Mouse (Mus musculus) ES-Bruce4 (cell line): ENCODE data around the gene Flt3. TPM values are rescaled to one million over a fixed set of nuclear protein-coding genes. Genes with fewer than 3 reads are reported as not detected.

Experiments
- H3K27ac ChIP-seq: 2 replicates; pipeline ENCODE4 v1.5.1; 2012; ENCODE audit warnings: low read length, inconsistent platforms; ENCODE audit not compliant: insufficient read depth
- H3K27me3 ChIP-seq: 2 replicates; pipeline ENCODE4 v1.6.1; 2012; ENCODE audit warnings: mild to moderate bottlenecking, low read length, inconsistent platforms; ENCODE audit not compliant: control insufficient read depth, poor library complexity, insufficient read depth, severe bottlenecking
- H3K36me3 ChIP-seq: 2 replicates; pipeline ENCODE4 v1.6.1; 2012; ENCODE audit warnings: inconsistent platforms, mild to moderate bottlenecking, low read length, moderate library complexity; ENCODE audit not compliant: control insufficient read depth, poor library complexity, insufficient read depth, severe bottlenecking
- H3K4me1 ChIP-seq: one replicate; pipeline ENCODE4 v1.8.1; 2011; ENCODE audit warnings: low read length; ENCODE audit not compliant: control insufficient read depth, insufficient read depth
- H3K4me3 ChIP-seq: 2 replicates; pipeline ENCODE4 v1.5.1; 2011; ENCODE audit warnings: low read depth, mild to moderate bottlenecking, low read length
- H3K9ac ChIP-seq: 2 replicates; pipeline ENCODE4 v1.6.1; 2012; ENCODE audit warnings: low read depth, mild to moderate bottlenecking, inconsistent platforms; ENCODE audit not compliant: poor library complexity, severe bottlenecking
- H3K9me3 ChIP-seq: replicated peaks from 2 replicates; pipeline ENCODE4 v1.6.1; 2012; ENCODE audit warnings: mild to moderate bottlenecking, low read length, inconsistent platforms; ENCODE audit not compliant: control insufficient read depth, poor library complexity, insufficient read depth, severe bottlenecking
- CTCF ChIP-seq: IDR thresholded peaks from one replicate; pipeline ENCODE4 v1.8.1; 2011; ENCODE audit warnings: low read depth, low read length
- EP300 ChIP-seq: IDR thresholded peaks from 2 replicates; pipeline ENCODE4 v1.6.1; 2011; ENCODE audit warnings: low read depth, low read length; ENCODE audit not compliant: insufficient read depth
- POLR2A ChIP-seq: IDR thresholded peaks from one replicate; pipeline ENCODE4 v1.8.1; 2011; ENCODE audit warnings: low read length; ENCODE audit not compliant: insufficient read depth
- polyA plus RNA-seq: library from polyadenylated mRNA; stranded (reverse); fragments of >200 nt; gene quantifications from 2 replicates; pipeline ENCODE4 v1.2.4, GENCODE M21; 2011; ENCODE audit warnings: low read depth; ENCODE audit not compliant: missing spikeins, insufficient read depth, insufficient read length

The Flt3 gene
- polyA plus RNA-seq, 1 experiment, result 0.21 TPM

GRCm38 (mm10) chr5:147442741-147443140 is 42.5 kb upstream of the Flt3 start:
- Histone ChIP-seq H3K4me1 (no peaks in the 10 kb centered on the region), H3K36me3 (no peaks in the 10 kb centered on the region; the same call in 1 of the 2 replicates), H3K27me3 (no peaks in the 10 kb centered on the region), H3K9me3 (no peaks in the 10 kb centered on the region; the same call in 1 of the 2 replicates), H3K27ac (no peak overlapping the region), H3K9ac (no peak overlapping the region), H3K4me3 (no peak overlapping the region)
- TF ChIP-seq POLR2A, result no peak
- no peak for TF ChIP-seq CTCF
- TF ChIP-seq EP300, result no peak

GRCm38 (mm10) chr5:147441979-147442378 is 41.7 kb upstream of the Flt3 start:
- H3K27ac ChIP-seq, result no peak overlapping the region
- H3K4me1 ChIP-seq, result no peaks in the 10 kb centered on the region
- H3K4me3 ChIP-seq, result no peak overlapping the region
- no peak overlapping the region for H3K9ac ChIP-seq
- TF ChIP-seq CTCF, result no peak
- H3K27me3 ChIP-seq, result no peaks in the 10 kb centered on the region
- H3K9me3 ChIP-seq, result no peaks in the 10 kb centered on the region; the same call in 1 of the 2 replicates
- H3K36me3 ChIP-seq, result no peaks in the 10 kb centered on the region; the same call in 1 of the 2 replicates

DNA sequence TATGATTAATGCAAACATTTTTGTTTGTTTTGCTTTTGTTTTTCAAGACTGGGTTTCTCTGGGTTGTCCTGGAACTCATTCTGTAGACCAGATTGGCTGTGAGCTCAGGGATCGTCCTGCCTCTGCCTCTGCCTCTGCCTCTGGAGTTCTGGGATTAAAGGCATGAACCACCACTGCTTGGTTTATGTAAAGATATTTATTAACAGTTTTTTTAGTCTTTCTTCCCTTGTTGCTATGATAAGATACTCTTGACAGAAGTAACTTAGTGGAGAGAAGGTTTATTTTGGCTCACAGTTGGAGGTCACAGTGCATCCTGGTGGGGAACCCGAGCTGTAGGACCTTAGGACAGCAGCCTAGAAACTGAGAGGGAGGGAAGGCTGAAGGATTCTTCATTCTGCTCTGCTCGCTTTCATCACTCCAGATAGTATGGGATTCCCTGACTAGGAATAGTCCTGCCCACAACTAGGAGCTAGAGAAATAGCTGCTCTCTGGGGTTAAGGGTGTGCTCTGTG is 40.8 kb upstream of the Flt3 start:
- no peaks in the 10 kb centered on the region for H3K27me3 ChIP-seq
- no peak overlapping the region for H3K4me3 ChIP-seq
- no peak overlapping the region for H3K27ac ChIP-seq
- H3K4me1 ChIP-seq, result no peaks in the 10 kb centered on the region
- H3K9me3 ChIP-seq, result no peaks in the 10 kb centered on the region; the same call in 1 of the 2 replicates
- no peak overlapping the region for H3K9ac ChIP-seq
- TF ChIP-seq EP300, result no peak
- TF ChIP-seq POLR2A, result no peak
- TF ChIP-seq CTCF, result no peak
- H3K36me3 ChIP-seq, result no peaks in the 10 kb centered on the region; the same call in 1 of the 2 replicates

DNA sequence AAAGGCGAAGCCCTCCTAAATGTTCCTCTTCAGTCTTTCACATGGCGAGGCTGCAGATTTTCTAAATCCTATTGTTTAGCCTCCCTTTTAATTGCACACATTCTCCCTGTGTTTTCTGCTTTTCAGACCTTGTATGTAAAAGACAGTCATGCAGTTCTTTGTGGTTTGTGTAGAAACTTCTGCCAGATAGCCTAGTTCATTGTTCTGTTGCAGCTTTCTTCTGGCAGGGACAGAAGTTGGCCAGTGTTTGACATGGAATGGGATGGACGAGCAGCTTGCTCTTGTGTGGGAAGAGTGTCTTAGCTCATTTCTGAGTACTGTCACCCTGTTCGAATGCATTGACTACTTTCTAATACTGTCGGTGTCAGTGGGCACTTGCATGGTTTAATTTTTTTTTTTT is 36.2 kb upstream of the Flt3 start:
- Histone ChIP-seq H3K9ac (no peak overlapping the region), H3K36me3 (no peaks in the 10 kb centered on the region; the same call in 1 of the 2 replicates), H3K9me3 (no peaks in the 10 kb centered on the region; the same call in 1 of the 2 replicates), H3K4me1 (peaks cover 3% of the 10 kb centered on the region), H3K27ac (no peak overlapping the region), H3K27me3 (no peaks in the 10 kb centered on the region), H3K4me3 (no peak overlapping the region)
- TF ChIP-seq EP300 (no peak), POLR2A (no peak), CTCF (no peak)

DNA sequence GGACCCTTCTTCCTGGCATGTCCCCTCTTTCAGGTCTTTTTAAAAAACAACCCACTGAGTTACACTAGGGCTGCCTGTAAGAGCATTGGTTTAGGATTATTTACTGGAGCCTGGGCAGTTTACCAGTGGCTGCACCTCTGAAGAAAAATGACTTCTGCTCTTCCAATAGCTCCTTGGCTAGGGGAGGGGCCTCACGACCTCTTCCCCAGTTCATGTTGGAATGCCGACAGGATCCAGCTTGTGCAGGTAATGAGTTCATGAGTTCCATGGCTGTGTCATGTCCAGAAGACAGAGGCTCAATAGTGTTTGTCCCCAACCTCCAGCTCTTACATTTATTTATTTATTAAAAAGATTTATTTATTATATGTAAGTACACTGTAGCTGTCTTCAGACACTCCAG is 35.5 kb upstream of the Flt3 start:
- Histone ChIP-seq H3K36me3 (no peaks in the 10 kb centered on the region; the same call in 1 of the 2 replicates), H3K27me3 (no peaks in the 10 kb centered on the region), H3K4me3 (no peak overlapping the region), H3K9me3 (no peaks in the 10 kb centered on the region; the same call in 1 of the 2 replicates), H3K27ac (no peak overlapping the region), H3K4me1 (peaks cover 3% of the 10 kb centered on the region), H3K9ac (no peak overlapping the region)
- TF ChIP-seq POLR2A (no peak), EP300 (no peak), CTCF (no peak)

GRCm38 (mm10) chr5:147435224-147435623 is 34.9 kb upstream of the Flt3 start:
- H3K27ac ChIP-seq, result no peak overlapping the region
- TF ChIP-seq POLR2A (no peak), CTCF (no peak), EP300 (no peak)

More at GRCm38 (mm10) chr5:147435224-147435623, 34.9 kb upstream of the Flt3 start:
- Histone ChIP-seq H3K4me1 (peaks cover 3% of the 10 kb centered on the region), H3K9ac (no peak overlapping the region), H3K9me3 (no peaks in the 10 kb centered on the region; the same call in 1 of the 2 replicates), H3K27me3 (no peaks in the 10 kb centered on the region), H3K36me3 (no peaks in the 10 kb centered on the region; the same call in 1 of the 2 replicates), H3K4me3 (no peak overlapping the region)
